Mouse (Mus musculus) CD4-positive, CD25-positive, alpha-beta regulatory T cell, adult 2 months (primary cell): Measurements from ENCODE around the gene Axin2.

Experiments
- DNase-seq: peaks from one replicate; pipeline ENCODE4 v3.0.0-alpha.2; 2012; ENCODE audit warnings: low read depth, low spot score

The Axin2 gene

GRCm38 (mm10) chr11:108973459-108973858 lies 53.3 kb downstream of the Axin2 start:
- DNase-seq = no peak

- no peak for DNase-seq
Measured at GRCm38 (mm10) chr11:108973866-108974265, 53.7 kb downstream of the Axin2 start.

- no peak for DNase-seq
Measured at GRCm38 (mm10) chr11:108975583-108975982, 55.4 kb downstream of the Axin2 start.

DNA sequence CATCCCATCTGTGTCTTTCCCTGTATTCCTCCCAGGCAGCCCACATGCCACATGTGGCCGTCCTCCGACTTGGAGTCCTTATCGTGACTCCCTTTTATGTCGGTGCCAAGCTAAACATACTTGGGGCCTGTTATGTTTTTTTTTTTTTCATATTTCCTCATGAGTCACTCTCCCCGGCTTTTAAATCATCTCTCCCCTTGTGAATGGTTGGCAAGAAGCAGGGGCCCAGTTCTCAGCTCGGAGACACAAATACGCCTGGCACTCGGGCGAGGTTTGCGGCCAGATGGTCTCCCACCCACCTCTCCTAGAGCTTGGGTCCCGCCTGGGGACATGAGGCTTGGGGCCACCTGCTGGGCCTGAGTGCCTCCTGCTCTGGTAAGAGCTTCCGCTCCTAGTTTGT lies 60.4 kb downstream of the Axin2 start:
- no peak for DNase-seq

- no peak for DNase-seq
Measured at GRCm38 (mm10) chr11:108981012-108981411, 60.9 kb downstream of the Axin2 start.

GRCm38 (mm10) chr11:108983409-108984064 lies 63.4 kb downstream of the Axin2 start:
- no peak for DNase-seq

- DNase-seq = no peak
Measured at GRCm38 (mm10) chr11:108984711-108985419, 64.7 kb downstream of the Axin2 start.

DNA sequence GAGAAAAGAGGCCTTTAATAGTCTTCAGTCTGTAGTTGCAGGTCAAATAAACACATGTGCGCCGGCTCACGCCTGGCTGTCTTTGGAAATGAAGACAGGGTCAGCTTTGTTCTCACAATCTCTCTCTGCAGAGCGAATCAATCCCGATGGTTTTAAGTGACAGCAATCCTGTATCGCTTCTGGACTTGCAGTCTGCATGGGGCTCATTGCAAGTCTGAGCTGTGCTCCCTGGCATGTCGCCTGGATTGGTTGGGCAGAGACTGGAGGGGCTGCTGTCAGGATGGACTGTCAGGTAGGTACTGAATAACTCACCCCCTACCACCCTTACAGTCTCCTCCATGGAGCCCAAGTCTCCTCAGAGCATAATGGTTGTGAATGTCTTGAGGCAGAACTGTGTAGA lies 65.7 kb downstream of the Axin2 start:
- no peak for DNase-seq

GRCm38 (mm10) chr11:108987226-108987625 lies 67.1 kb downstream of the Axin2 start:
- no peak for DNase-seq

- DNase-seq = no peak
Measured at GRCm38 (mm10) chr11:108987705-108988104, 67.6 kb downstream of the Axin2 start.

- no peak for DNase-seq
Measured at GRCm38 (mm10) chr11:108988258-108988657, 68.1 kb downstream of the Axin2 start.

GRCm38 (mm10) chr11:108989940-108990339 lies 69.8 kb downstream of the Axin2 start:
- no peak for DNase-seq

GRCm38 (mm10) chr11:108993414-108993813 lies 73.3 kb downstream of the Axin2 start:
- DNase-seq = no peak

GRCm38 (mm10) chr11:108995196-108995989 lies 75.2 kb downstream of the Axin2 start:
- DNase-seq = no peak

DNA sequence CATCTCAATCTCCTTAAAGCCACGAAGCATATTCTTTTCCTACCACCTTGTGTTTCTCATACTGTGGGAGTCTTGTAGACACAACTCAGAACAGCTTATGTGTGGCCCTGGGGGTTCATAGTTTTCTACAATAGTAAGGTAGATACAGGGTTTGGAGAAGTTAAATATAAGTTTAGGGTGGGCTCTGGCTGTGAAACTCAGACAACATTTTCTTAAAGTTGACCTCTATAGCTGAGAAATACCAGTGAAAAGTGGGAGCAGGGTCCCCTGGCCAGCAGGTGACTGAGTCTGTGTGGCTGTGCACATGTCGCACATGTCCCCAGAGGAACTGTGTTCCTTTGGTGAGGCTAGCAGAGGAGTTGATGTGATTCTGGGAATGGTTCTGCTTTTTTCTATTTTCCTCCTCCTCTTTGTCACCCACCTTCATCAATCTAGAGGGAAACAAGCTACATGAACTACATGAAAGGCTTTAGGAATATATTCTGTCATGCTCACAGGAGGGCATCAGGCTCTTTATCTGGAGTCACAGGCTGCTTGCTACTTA lies 75.9 kb downstream of the Axin2 start:
- no peak for DNase-seq

GRCm38 (mm10) chr11:108997816-108998215 lies 77.7 kb downstream of the Axin2 start:
- no peak for DNase-seq
